Mouse (Mus musculus) 3T3-L1 (cell line): ENCODE results near the gene Fbrsl1.
"Not testable (repeated sequence)": the region's sequence is repeated elsewhere in the genome, so short reads cannot be mapped to it uniquely, and the experiment has no call there.

Experiments used
- DNase-seq: peaks from one replicate; pipeline ENCODE4 v3.0.0-alpha.2; 2015; ENCODE audit warnings: low read depth, low spot score

Gene Fbrsl1

DNA sequence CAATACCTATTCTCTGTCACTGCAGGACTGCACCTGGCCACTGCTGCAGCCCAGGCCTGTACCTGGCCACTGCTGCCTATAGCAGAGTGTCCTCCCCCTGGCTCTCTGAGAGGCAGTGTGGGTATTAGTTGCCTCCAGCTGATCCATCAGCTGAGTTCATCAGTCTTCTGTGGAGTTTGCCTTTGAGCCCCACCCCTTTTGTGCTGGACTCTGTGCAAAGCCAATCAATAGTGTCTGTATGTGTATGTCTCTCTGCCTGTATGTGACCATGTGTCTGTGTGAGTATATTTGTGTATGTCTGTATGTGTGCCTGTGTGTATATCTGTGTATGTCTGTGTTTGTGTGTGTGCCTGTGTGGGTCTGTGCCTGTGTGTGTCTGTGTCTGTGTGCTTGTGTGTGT is 7.0 kb upstream of the Fbrsl1 start:
- DNase-seq = no peak

DNA sequence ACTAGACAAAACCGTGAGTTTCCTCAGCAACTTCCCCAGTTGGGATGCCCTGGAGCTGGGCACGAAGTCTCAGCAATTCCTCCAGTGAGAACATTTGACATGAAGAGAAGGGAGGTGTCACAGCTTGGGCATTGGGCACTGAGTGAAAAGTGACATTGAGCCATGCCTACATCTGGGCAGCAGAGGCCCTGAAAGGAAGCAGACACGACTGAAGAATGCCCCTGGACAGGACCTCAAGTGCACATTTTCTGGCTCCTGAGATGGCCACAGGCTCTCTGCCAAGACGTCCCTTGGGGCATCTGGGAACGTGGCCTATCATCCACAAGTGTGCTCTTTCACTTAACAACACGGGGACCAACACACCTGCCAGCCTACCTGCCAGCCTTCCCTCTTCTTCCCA is 991 bp upstream of the Fbrsl1 start:
- no peak for DNase-seq

DNA sequence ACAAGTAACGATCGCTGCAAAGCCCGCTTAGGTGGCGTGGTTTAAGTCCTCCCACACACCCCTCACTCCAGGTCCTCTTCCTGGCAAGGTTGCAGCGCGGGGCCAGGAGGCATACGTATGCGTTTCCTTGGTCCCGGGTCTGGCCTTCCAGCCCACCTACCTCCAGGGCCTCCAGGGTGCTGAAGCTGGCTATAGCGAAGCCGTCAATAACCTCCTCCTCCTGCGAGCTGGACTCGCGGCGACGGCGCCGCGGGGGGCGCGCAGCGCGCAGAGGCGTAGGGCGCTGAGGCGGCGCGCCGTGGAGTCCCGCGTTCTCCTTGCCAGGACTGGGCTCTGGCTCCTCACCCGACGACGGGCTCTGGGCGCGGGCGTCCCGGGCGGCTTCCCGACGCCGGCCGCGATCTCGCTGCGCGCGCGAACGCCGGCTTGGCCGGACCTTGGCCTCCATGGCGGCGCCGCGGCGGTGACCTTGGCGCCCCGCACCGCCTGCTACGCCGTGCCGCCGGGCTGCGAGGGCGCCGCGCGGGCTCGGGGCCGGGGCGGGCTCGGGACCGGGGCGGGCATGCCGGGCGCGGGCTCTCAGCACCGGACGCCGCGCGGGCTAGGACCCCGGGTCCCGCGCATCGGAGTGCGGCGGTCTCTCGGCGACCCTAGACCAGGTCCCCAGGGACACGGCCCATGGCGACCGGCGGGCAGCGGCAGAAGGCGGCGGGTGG is 425 bp downstream of the Fbrsl1 start:
- DNase-seq = peak; percentile 44

DNA sequence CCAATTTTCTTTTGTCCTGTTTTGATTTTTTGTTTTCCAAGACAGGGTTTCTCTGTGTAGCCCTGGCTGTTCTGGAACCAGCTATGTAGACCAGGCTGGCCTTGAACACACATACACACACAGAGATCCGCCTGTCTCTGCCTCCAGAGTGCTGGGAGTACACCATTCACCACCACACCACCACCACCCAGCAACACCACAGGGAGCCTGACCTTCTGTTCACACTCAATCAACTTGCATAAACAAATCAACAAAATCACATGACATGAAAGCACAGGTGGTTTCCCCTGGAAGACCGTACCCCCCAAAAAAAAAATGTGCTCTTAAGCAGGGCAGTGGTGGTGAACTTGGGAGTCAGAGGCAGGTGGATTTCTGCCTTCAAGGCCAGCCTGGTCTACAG is 3.8 kb downstream of the Fbrsl1 start:
- no peak for DNase-seq

DNA sequence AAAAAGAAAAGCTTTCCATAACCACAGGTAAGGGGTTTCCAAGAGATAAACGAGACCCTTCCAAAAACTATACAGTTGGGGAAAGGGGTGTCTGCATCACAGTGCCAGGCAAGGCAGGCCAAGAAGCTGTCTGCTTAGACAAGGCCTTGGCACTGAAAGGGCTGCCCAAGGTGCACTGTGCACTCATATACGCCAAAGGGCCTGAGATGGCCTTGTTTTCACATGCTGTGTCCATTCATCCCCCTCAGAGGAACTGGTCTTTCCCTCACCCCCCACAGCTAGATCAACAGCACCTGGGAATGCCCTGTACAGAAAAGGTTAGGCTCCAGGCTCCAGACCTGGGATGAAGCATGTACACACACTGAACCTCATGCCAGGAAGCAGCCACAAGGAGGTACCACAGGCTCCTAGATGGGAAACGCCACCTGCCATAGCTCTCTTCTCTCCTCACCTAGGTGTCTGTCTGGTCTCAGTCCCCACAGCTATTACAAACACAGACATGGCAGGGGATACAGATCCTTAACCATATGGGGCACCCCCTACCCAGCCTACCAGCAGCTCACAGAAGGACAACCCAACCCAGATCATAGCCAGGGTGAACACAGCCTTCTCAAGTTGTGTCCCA is 5.2 kb downstream of the Fbrsl1 start:
- DNase-seq = no peak

DNA sequence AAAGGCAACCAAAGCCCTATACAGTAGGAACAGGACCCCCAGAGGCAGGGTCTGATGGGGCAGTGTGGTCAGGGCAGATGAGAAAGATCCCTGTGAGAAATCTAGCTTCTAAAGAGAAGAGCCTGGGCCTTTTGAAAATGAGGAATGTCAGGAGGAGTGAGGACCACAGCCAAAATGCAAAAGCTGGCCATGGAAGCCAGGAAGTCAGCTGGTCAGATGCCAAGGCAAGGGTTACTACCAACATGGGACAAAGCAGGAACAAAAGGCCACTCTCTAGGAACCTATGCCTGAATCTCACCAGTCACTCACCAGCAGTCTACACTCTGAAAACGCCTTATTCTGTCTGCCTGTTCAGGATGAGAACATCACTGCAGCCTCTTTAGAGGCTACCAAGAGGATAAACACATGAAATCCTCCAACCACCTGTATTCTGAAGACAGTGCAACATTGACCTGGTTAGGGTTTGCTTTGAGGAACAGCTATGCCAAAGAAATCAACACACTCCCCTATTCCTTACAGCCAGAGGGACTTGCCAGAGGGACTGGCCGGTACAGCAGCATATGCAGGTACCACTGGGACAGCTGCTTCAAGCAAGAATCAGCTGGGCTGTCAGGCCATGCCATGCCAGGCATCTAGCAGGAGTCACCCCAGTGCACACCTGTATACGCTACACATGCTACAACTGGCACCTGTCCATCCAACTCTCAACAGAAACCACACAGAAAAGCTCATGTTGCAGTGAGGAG is 8.6 kb downstream of the Fbrsl1 start:
- DNase-seq = peak; percentile 39

DNA sequence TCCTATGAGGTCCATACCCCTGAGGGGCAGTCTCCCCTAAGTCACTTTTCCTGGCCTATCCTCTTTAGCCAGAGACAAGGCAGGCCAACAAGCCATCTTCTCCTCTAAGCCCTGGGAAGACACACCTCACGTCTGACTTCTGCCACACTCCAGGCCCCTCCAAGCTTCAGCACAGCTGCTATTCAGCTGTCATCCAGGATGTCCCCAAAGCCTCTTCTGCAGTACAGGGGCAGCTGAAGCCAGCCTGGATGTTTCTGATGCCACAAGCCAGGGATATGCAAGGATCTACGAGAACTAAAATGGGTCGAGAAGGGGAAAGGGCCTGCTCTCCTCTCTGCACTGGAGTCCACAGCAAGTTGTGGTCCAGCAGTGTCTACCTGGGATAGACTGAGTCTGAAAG is 9.7 kb downstream of the Fbrsl1 start:
- no peak for DNase-seq

DNA sequence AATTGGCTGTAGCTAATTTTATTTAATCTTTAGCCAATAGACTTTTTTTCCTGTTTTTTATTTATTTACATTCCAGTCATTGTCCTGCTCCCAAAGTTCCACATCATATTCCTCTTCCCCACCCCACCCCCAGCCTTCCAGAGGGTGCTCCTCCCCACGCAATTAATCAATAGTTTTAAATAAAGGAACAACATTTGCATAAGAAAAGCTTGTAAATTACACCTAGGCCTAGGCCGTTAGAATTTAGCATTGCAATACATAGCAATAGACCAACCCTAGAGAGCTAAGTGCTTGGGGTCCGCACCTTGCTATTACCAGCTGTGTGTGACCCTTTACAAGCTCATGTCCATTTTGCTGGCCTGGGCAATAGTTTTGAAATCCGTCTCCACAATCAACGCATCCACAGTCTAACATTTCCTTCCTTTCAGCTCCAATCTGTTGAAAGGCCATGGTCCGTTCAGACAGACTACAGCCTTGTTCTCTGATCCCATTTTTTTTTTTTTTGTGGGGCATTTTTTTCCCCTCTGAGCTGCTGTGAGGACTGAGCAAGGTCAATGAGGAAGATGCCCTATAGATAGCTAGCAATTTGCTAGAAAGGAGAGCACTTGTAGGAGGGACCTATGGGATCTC is 10.6 kb downstream of the Fbrsl1 start:
- DNase-seq = no peak

DNA sequence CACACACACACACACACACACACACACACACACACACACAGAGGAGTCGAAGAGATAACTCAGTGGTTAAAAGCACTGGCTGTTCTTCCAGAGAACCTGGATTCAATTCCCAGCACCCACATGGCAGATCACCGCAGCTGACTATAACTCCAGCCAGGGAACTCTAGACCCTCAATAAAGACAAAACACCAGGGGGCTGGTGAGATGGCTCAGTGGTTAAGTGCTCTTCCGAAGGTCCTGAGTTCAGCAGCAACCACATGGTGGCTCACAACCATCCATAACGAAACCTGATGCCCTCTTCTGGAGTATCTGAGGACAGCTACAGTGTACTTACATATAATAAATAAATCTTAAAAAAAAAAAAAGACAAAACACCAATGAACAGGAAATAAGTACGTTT is 12.1 kb downstream of the Fbrsl1 start:
- not testable (repeated sequence) for DNase-seq

DNA sequence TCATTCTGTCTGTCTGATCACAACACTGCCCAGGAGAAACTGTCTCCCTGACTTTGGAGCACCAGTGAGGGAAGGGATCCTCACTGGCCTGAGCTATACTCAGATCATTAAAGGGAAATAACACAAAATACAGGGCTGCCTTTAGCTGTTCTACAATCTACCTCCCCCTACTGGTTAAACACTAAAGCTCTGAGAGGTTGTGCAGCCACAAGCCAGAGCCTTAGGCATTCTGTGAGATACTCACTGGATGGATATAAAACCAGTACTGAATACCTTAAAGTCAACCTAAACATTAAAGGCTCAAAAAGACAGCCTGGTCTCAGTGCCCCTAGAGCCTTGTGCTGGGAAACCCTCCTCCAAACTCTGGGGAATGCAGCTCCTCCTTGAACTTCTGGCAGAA is 13.5 kb downstream of the Fbrsl1 start:
- DNase-seq = peak; percentile 58

DNA sequence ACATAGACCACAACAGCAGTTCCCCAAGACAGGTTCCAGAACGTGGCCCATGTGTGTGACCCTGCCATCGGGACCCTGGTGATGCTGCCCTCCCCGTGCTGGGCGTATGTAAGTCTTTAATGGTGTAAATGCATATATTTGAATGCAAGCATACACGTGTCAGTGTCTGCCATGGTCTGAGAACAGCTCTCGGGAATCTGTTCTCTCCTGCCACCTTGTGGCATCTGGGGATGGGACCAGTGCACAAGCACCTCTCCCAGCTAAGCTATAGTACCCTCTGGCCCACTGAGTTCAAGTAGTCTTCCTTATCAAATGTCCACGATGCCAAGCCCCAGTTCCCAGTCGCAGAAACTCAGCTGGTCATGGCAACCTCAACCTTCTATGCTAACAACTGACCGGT is 19.3 kb downstream of the Fbrsl1 start:
- peak; percentile 80 for DNase-seq

DNA sequence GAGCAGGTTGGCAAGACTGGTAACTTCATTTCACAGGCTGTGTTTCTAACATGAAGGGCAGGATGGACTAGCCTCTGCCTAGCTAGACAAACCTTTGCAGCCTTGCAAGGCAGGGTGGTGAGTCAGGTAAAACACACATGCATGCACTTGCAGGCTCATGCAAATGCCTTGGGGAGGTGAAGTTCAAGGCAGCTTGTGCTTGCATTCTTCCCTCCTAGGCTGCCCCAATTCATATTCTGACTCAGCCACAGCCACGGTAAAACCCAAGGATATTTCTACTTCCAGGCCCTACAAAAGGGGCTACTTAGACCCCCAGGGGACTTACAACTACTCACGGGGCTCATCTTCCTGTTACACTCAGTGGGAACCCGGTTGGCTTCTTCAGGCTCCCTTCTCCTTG is 20.0 kb downstream of the Fbrsl1 start:
- DNase-seq = no peak

DNA sequence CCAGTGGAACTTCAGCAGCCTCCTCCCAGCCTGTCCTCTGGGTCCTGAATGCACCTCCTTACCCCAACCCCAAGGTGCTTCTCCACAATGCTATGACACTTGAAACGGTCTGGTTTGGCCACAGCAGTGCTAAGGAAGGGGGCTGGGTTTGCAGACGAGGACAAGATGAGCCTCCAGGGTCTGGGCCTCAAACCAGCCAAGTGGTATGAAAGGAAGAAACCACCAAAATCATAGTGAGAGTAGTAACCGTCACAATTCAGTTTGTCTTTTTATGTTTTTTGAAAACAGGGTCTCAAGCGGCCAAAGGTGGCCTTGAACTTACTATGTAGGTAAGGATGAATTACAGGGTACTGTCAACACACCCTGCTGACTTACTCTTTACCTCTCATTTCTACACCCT is 23.1 kb downstream of the Fbrsl1 start:
- no peak for DNase-seq

DNA sequence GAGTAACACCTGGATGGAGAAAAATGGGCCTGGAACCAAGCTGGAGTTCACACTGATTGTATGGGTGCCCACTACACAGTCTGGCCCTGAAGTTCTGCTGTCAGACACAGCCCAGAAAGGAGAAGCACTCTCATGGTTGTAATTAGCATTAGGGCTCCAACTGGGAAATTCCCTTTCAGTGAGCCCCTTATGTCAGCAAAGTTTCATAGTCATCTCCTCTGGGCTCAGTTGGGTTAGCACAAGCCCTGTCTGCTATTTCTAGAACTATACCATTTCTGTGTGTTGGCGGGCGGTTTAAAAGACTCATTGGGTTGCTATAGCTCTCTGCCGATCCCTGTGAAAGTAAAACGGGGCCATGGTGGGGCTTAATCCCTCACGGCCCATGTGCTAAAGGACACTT is 24.1 kb downstream of the Fbrsl1 start:
- no peak for DNase-seq

DNA sequence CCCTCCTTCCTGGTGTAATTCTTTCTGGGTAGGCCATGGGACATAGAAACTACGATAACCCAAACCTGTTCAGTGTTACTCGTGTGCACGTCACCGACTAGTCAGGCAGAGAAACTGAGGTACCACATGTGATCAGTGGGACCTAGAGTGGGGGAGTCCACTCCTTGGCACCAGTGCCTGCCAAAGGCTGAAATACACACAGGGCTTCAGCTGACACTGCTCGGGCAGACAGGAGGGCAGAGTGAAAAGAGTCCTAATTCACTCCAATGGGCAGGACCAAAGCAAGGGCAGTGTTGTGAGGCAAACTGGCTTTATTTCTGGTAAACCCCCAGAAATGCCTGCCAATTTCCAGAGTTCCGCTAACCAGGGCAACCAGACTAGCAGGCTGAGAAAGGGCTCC is 26.9 kb downstream of the Fbrsl1 start:
- no peak for DNase-seq

DNA sequence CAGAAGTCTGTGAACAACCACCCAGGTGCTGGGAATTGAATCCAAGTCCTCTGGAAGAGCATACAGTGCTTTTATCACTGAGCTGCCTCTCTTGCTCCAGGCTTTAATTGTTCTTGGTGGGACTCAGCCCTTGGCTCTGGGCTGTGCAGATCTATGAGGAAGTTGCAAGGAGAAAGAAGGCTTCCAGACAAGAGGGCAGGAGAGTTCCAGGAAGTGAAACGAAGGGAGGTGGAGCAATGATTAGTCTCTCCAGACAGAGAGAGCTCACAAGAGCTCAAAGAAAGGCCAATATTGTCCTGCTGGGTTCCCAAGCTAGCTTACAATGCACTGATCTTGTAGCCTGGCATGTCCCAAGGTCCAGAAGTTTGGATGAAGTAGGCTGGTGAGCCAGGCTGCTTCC is 27.4 kb downstream of the Fbrsl1 start:
- no peak for DNase-seq

DNA sequence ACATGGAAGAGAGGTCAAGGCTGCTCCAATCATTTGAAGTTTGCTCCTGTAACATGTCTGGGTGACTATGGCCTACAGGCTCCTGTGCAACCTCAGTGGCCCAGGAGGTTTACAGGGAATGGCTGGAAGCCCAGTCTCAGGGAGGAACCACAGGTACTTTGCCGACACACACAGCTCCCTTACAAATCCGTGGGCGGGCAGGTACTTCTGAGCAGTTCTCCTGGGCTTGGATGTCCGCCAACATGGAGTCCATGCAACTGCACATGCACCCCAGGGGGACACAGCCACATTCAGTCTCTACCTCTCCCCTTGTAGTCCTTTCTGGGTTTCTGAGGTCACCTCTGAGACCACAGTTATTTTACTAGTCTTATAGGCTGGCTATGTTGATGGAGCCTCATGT is 28.1 kb downstream of the Fbrsl1 start:
- no peak for DNase-seq

DNA sequence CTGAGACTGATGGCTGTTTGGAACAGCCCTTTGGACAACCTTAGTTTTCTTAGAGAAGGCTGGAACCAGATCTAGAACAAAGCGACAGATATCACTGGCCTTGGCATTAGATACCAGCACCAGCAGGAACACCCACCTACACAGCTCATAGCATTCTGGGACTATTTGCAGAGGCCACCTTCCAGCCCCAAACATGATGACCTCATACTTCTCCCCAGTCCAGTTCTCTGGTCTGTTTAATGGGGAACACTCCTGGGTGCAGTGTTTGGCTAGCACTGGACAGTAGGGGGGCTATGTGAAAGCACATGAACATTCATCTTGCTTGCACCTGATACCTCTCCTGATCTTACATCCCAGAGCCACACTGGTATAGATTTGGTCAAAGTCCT is 29.8 kb downstream of the Fbrsl1 start:
- DNase-seq = no peak

DNA sequence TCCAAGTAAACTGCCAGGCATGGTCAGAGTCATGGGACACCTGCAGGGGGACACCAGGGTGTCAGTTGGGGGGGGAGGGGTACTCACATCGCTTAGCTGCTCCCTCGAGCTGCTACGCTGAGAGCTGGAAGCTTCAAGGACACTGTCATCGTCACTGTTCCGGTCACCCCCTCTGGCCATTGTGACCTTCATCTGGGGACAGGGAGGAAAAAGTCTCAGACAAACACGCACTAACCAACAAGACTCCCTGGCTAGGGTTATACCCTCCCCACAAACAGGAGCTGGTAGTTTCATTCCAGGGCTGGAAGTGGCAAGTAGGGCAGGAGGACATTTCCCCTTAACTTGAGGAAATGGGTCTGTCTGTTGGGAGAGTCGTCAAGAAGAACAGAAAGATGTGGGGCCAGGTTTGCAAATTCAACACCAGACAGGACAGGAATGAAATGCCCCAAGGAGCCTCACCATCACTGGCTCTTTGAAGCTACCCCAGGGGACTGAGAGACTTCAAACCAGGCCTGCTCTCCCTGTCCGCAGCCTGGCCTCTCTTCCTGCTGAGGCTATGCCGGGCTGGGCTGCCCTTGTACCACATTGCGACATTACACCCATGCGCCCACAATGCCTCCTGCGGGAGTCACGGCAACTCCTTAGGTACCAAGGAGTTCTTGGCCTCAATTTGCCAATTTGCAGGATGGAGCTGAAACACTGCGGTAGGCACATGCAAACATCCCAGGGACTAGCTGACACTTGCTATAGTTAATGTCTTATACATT is 30.4 kb downstream of the Fbrsl1 start:
- DNase-seq = no peak

DNA sequence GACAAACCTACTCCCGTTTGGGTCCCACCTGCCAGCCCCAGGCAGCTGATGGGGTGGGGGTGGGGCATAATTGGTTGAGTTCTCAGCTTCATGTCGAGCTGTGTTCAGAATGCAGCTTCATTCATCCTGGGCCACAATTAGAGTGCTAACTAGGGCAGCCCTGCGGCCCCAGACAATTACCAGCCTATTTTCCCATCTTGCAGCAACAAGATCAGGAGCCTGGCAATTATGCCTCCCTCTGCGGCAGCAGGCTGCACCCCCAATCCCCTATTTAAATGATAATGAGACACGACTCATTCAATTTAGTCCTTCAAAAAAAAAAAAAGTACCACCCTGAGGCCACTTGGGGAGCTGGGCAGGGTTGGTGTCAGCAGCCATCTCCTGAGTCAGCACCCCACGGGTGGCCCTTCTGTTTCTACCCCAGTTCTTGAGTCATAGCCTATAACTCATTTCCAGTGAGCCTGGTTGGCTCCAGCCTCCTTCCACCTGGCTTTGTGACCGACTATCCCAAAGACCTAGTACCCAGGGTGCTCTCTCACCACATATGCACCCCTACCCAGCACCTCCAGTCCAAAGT is 31.4 kb downstream of the Fbrsl1 start:
- peak; percentile 71 for DNase-seq
